Mouse (Mus musculus): ENCODE results near the gene Rasgrp2. TPM values are rescaled to one million over a fixed set of nuclear protein-coding genes. Genes with fewer than 3 reads are reported as not detected.
A peak's percentile ranks its signal among the peaks of the same experiment; 100 is the strongest.

Gene Rasgrp2
- polyA plus RNA-seq, 1 experiment from 2014 or later = 105 TPM

- no peak overlapping the region for H3K27ac ChIP-seq (ENCODE audit: low read depth, low read length)
- H3K4me3 ChIP-seq (ENCODE audit: low read depth, low read length) = no peak overlapping the region
- H3K27me3 ChIP-seq (replicated peaks; ENCODE audit: control insufficient read depth, insufficient read depth, low read length) = peaks cover 44% of the 10 kb centered on the region
- no peaks in the 10 kb centered on the region for H3K9me3 ChIP-seq (ENCODE audit: control insufficient read depth, low read length)
- H3K36me3 ChIP-seq (ENCODE audit: control insufficient read depth, insufficient read depth, low read length) = no peaks in the 10 kb centered on the region
- ATAC-seq (replicated peaks; ENCODE audit: low FRiP score) (no peak), DNase-seq (ENCODE audit: low spot score) (no peak)
- 64% methylated on average over 12 of the region's 12 CpGs for WGBS
- H3K9ac ChIP-seq (ENCODE audit: low read depth, low read length) = no peak overlapping the region
- no peak overlapping the region for H3K4me2 ChIP-seq
- peaks cover 24% of the 10 kb centered on the region for H3K4me1 ChIP-seq (replicated peaks; ENCODE audit: control insufficient read depth, insufficient read depth, low read length)
Measured at GRCm38 (mm10) chr19:6416894-6417761, 18.0 kb downstream of the Rasgrp2 start.

GRCm38 (mm10) chr19:6418233-6418879 is 19.2 kb downstream of the Rasgrp2 start, which contains the start of gene Nrxn2:
Nrxn2 (plus strand) TSS chr19:6418731.
- DNase-seq (ENCODE audit: low spot score) = peak; percentile 83
- Histone ChIP-seq H3K9me3 (ENCODE audit: control insufficient read depth, low read length) (no peaks in the 10 kb centered on the region), H3K4me2 (peak within 1 kb of the TSS; percentile 84), H3K36me3 (ENCODE audit: control insufficient read depth, insufficient read depth, low read length) (no peaks in the 10 kb centered on the region), H3K27me3 (replicated peaks; ENCODE audit: control insufficient read depth, insufficient read depth, low read length) (peaks cover 56% of the 10 kb centered on the region), H3K4me1 (replicated peaks; ENCODE audit: control insufficient read depth, insufficient read depth, low read length) (peaks cover 24% of the 10 kb centered on the region), H3K4me3 (ENCODE audit: low read depth, low read length) (peak within 1 kb of the TSS; percentile 48), H3K27ac (ENCODE audit: low read depth, low read length) (no peak within 1 kb of the TSS), H3K9ac (ENCODE audit: low read depth, low read length) (no peak within 1 kb of the TSS)
- ATAC-seq (replicated peaks; ENCODE audit: low FRiP score) = peak; percentile 75
- WGBS = 1% methylated on average over 44 of the region's 46 CpGs

- WGBS = 8% methylated on average over 20 of the region's 23 CpGs
- H3K27me3 ChIP-seq (replicated peaks; ENCODE audit: control insufficient read depth, insufficient read depth, low read length) = peaks cover 62% of the 10 kb centered on the region
- no peak overlapping the region; the same call in 1 of the 2 replicates for H3K4me2 ChIP-seq
- H3K36me3 ChIP-seq (ENCODE audit: control insufficient read depth, insufficient read depth, low read length) = no peaks in the 10 kb centered on the region
- no peak for DNase-seq (ENCODE audit: low spot score)
- ATAC-seq (replicated peaks; ENCODE audit: low FRiP score) = no peak
- H3K4me3 ChIP-seq (ENCODE audit: low read depth, low read length) = no peak overlapping the region
- H3K9me3 ChIP-seq (ENCODE audit: control insufficient read depth, low read length) = no peaks in the 10 kb centered on the region
- H3K9ac ChIP-seq (ENCODE audit: low read depth, low read length) = no peak overlapping the region
- no peak overlapping the region for H3K27ac ChIP-seq (ENCODE audit: low read depth, low read length)
- H3K4me1 ChIP-seq (replicated peaks; ENCODE audit: control insufficient read depth, insufficient read depth, low read length) = peaks cover 24% of the 10 kb centered on the region
Measured at GRCm38 (mm10) chr19:6418984-6419692, 20.0 kb downstream of the Rasgrp2 start.

GRCm38 (mm10) chr19:6419805-6420310 is 20.7 kb downstream of the Rasgrp2 start:
- no peak for DNase-seq (ENCODE audit: low spot score)
- no peaks in the 10 kb centered on the region for H3K9me3 ChIP-seq (ENCODE audit: control insufficient read depth, low read length)
- H3K36me3 ChIP-seq (ENCODE audit: control insufficient read depth, insufficient read depth, low read length) = no peaks in the 10 kb centered on the region
- no peak overlapping the region for H3K9ac ChIP-seq (ENCODE audit: low read depth, low read length)
- ATAC-seq (replicated peaks; ENCODE audit: low FRiP score) = no peak
- H3K27ac ChIP-seq (ENCODE audit: low read depth, low read length) = no peak overlapping the region
- H3K4me2 ChIP-seq = no peak overlapping the region
- no peak overlapping the region for H3K4me3 ChIP-seq (ENCODE audit: low read depth, low read length)
- WGBS = 42% methylated on average over 9 of the region's 9 CpGs
- peaks cover 69% of the 10 kb centered on the region for H3K27me3 ChIP-seq (replicated peaks; ENCODE audit: control insufficient read depth, insufficient read depth, low read length)
- H3K4me1 ChIP-seq (replicated peaks; ENCODE audit: control insufficient read depth, insufficient read depth, low read length) = peaks cover 23% of the 10 kb centered on the region

- WGBS = 48% methylated on average over 19 of the region's 19 CpGs
- peaks cover 77% of the 10 kb centered on the region for H3K27me3 ChIP-seq (replicated peaks; ENCODE audit: control insufficient read depth, insufficient read depth, low read length)
- no peak for ATAC-seq (replicated peaks; ENCODE audit: low FRiP score)
- no peak overlapping the region for H3K4me2 ChIP-seq
- peaks cover 15% of the 10 kb centered on the region for H3K4me1 ChIP-seq (replicated peaks; ENCODE audit: control insufficient read depth, insufficient read depth, low read length)
- no peaks in the 10 kb centered on the region for H3K36me3 ChIP-seq (ENCODE audit: control insufficient read depth, insufficient read depth, low read length)
- no peak overlapping the region for H3K4me3 ChIP-seq (ENCODE audit: low read depth, low read length)
- no peak overlapping the region for H3K9ac ChIP-seq (ENCODE audit: low read depth, low read length)
- DNase-seq (ENCODE audit: low spot score) = no peak
- H3K9me3 ChIP-seq (ENCODE audit: control insufficient read depth, low read length) = no peaks in the 10 kb centered on the region
- H3K27ac ChIP-seq (ENCODE audit: low read depth, low read length) = no peak overlapping the region
Measured at GRCm38 (mm10) chr19:6420481-6421210, 21.5 kb downstream of the Rasgrp2 start.

GRCm38 (mm10) chr19:6421211-6421590 is 22.1 kb downstream of the Rasgrp2 start:
- DNase-seq (ENCODE audit: low spot score) (no peak), ATAC-seq (replicated peaks; ENCODE audit: low FRiP score) (no peak)
- H3K36me3 ChIP-seq (ENCODE audit: control insufficient read depth, insufficient read depth, low read length) = no peaks in the 10 kb centered on the region
- WGBS = 63% methylated on average over 9 of the region's 9 CpGs
- H3K27ac ChIP-seq (ENCODE audit: low read depth, low read length) = no peak overlapping the region
- H3K9me3 ChIP-seq (ENCODE audit: control insufficient read depth, low read length) = no peaks in the 10 kb centered on the region
- no peak overlapping the region for H3K9ac ChIP-seq (ENCODE audit: low read depth, low read length)
- peaks cover 83% of the 10 kb centered on the region for H3K27me3 ChIP-seq (replicated peaks; ENCODE audit: control insufficient read depth, insufficient read depth, low read length)
- H3K4me2 ChIP-seq = no peak overlapping the region
- peaks cover 9% of the 10 kb centered on the region; the same call in 1 of the 2 replicates for H3K4me1 ChIP-seq (replicated peaks; ENCODE audit: control insufficient read depth, insufficient read depth, low read length)
- no peak overlapping the region for H3K4me3 ChIP-seq (ENCODE audit: low read depth, low read length)

GRCm38 (mm10) chr19:6422014-6422413 is 22.9 kb downstream of the Rasgrp2 start:
- peaks cover 89% of the 10 kb centered on the region for H3K27me3 ChIP-seq (replicated peaks; ENCODE audit: control insufficient read depth, insufficient read depth, low read length)
- H3K4me1 ChIP-seq (replicated peaks; ENCODE audit: control insufficient read depth, insufficient read depth, low read length) = 0 out of 2 replicates have a peak, but pooled peaks cover 6% of the 10 kb centered on the region
- no peak for DNase-seq (ENCODE audit: low spot score)
- ATAC-seq (replicated peaks; ENCODE audit: low FRiP score) = no peak
- no peaks in the 10 kb centered on the region for H3K36me3 ChIP-seq (ENCODE audit: control insufficient read depth, insufficient read depth, low read length)
- no peak overlapping the region for H3K27ac ChIP-seq (ENCODE audit: low read depth, low read length)
- no peak overlapping the region for H3K4me2 ChIP-seq
- WGBS = 70% methylated on average over 7 of the region's 7 CpGs
- no peaks in the 10 kb centered on the region for H3K9me3 ChIP-seq (ENCODE audit: control insufficient read depth, low read length)
- H3K9ac ChIP-seq (ENCODE audit: low read depth, low read length) = 0 out of 2 replicates have a peak overlapping the region, but pooled peaks have one; percentile 5
- no peak overlapping the region for H3K4me3 ChIP-seq (ENCODE audit: low read depth, low read length)

GRCm38 (mm10) chr19:6423241-6423640 is 24.1 kb downstream of the Rasgrp2 start:
- Histone ChIP-seq H3K4me3 (ENCODE audit: low read depth, low read length) (no peak overlapping the region), H3K27ac (ENCODE audit: low read depth, low read length) (no peak overlapping the region), H3K36me3 (ENCODE audit: control insufficient read depth, insufficient read depth, low read length) (no peaks in the 10 kb centered on the region), H3K27me3 (replicated peaks; ENCODE audit: control insufficient read depth, insufficient read depth, low read length) (peaks cover 97% of the 10 kb centered on the region), H3K4me2 (no peak overlapping the region), H3K4me1 (replicated peaks; ENCODE audit: control insufficient read depth, insufficient read depth, low read length) (peaks cover 5% of the 10 kb centered on the region; the same call in 1 of the 2 replicates), H3K9me3 (ENCODE audit: control insufficient read depth, low read length) (no peaks in the 10 kb centered on the region), H3K9ac (ENCODE audit: low read depth, low read length) (no peak overlapping the region)
- DNase-seq (ENCODE audit: low spot score) (no peak), ATAC-seq (replicated peaks; ENCODE audit: low FRiP score) (no peak)
- WGBS = 80% methylated on average over 16 of the region's 16 CpGs

All from liver, embryonic 11.5 days (tissue).